Mouse (Mus musculus): Measurements from ENCODE around the gene Cd247.

GRCm38 (mm10) chr1:165853131-165853721 lies 64.7 kb downstream of the Cd247 start:
- TF ChIP-seq CTCF (IDR thresholded peaks at IDR 0.05; ENCODE audit: borderline replicate concordance, extremely low read depth, insufficient read depth, insufficient read length) (no peak), POLR2A (IDR thresholded peaks at IDR 0.05; ENCODE audit: borderline replicate concordance, extremely low read depth, insufficient read depth, insufficient read length, poor library complexity, severe bottlenecking) (no peak)
